Mouse (Mus musculus) limb, embryonic 11.5 days (tissue): ENCODE measurements around the gene Lpp. TPM values are rescaled to one million over a fixed set of nuclear protein-coding genes. Genes with fewer than 3 reads are reported as not detected.

Source experiments
- ATAC-seq: fragments of 200-750 bp; cut with Nextera tagmentation; 2 replicates; pipeline ENCODE4 v1.8.0; 2017; ENCODE audit warnings: low read depth; ENCODE audit not compliant: insufficient number of reproducible peaks, low FRiP score, low TSS enrichment
- DNase-seq: peaks from one replicate; pipeline ENCODE4 v3.0.0-alpha.2; 2015; ENCODE audit warnings: low spot score
- H3K27ac ChIP-seq: fragments of 300-500 bp; sonication (generic); replicated peaks from 2 replicates; pipeline ENCODE4 v1.5.1; 2014; ENCODE audit warnings: low read depth, mild to moderate bottlenecking, low read length
- H3K27me3 ChIP-seq: fragments of 300-500 bp; sonication (generic); 2 replicates; pipeline ENCODE4 v1.6.1; 2014; ENCODE audit warnings: mild to moderate bottlenecking, low read length, mixed read lengths; ENCODE audit not compliant: control insufficient read depth, insufficient read depth
- H3K36me3 ChIP-seq: fragments of 300-500 bp; sonication (generic); 2 replicates; pipeline ENCODE4 v1.6.1; 2014; ENCODE audit warnings: mild to moderate bottlenecking, low read length, moderate library complexity, mixed read lengths; ENCODE audit not compliant: control insufficient read depth, insufficient read depth
- H3K4me1 ChIP-seq: fragments of 300-500 bp; sonication (generic); 2 replicates; pipeline ENCODE4 v1.6.1; 2014; ENCODE audit warnings: low read length, mixed read lengths; ENCODE audit not compliant: control insufficient read depth, insufficient read depth
- H3K4me2 ChIP-seq: fragments of 300-500 bp; sonication (generic); 2 replicates; pipeline ENCODE4 v1.6.1; 2014; ENCODE audit warnings: low read depth, mild to moderate bottlenecking, moderate library complexity; ENCODE audit not compliant: severe bottlenecking
- H3K4me3 ChIP-seq: fragments of 300-500 bp; sonication (generic); 2 replicates; pipeline ENCODE4 v1.5.1; 2014; ENCODE audit warnings: low read depth, low read length
- H3K9ac ChIP-seq: fragments of 300-500 bp; sonication (generic); 2 replicates; pipeline ENCODE4 v1.6.1; 2014; ENCODE audit warnings: mild to moderate bottlenecking, low read length
- H3K9me3 ChIP-seq: fragments of 300-500 bp; sonication (generic); 2 replicates; pipeline ENCODE4 v1.6.1; 2016; ENCODE audit warnings: low read length; ENCODE audit not compliant: control insufficient read depth
- WGBS: fragments of 180-500 bp; shearing (Covaris S2); extraction: QIAGEN DNeasy Blood & Tissue Kit; methylation state at CpG from one replicate; pipeline ENCODE4 v1.1.7; 2014; 5-methylcytosine and 5-hydroxymethylcytosine counted together
- polyA plus RNA-seq: library from polyadenylated mRNA; unstranded; fragments of >200 nt; fragmentation: Nextera tagmentation; extraction: Ambion mirVana; gene quantifications from 2 replicates; pipeline ENCODE4 v1.2.1, GENCODE M21; 2014

The Lpp gene
- polyA plus RNA-seq, 1 experiment from 2014 or later = 38.2 TPM

GRCm38 (mm10) chr16:24576999-24577398, 183.7 kb downstream of the Lpp start:
- Histone ChIP-seq H3K4me1 (0 out of 2 replicates have a peak, but pooled peaks cover 2% of the 10 kb centered on the region), H3K36me3 (no peaks in the 10 kb centered on the region), H3K4me2 (no peak overlapping the region), H3K9ac (no peak overlapping the region), H3K27ac (no peak overlapping the region), H3K27me3 (no peaks in the 10 kb centered on the region), H3K9me3 (no peaks in the 10 kb centered on the region), H3K4me3 (no peak overlapping the region)
- 91% methylated on average over 2 of the region's 2 CpGs for WGBS
- DNase-seq (no peak), ATAC-seq (no peak)

GRCm38 (mm10) chr16:24577798-24578197, 184.5 kb downstream of the Lpp start:
- Histone ChIP-seq H3K9me3 (no peaks in the 10 kb centered on the region), H3K27me3 (no peaks in the 10 kb centered on the region), H3K27ac (no peak overlapping the region), H3K4me2 (no peak overlapping the region), H3K36me3 (no peaks in the 10 kb centered on the region), H3K9ac (no peak overlapping the region), H3K4me1 (0 out of 2 replicates have a peak, but pooled peaks cover 2% of the 10 kb centered on the region), H3K4me3 (no peak overlapping the region)
- 82% methylated on average over 2 of the region's 2 CpGs for WGBS
- no peak for ATAC-seq
- no peak for DNase-seq

- no peaks in the 10 kb centered on the region for H3K36me3 ChIP-seq
- no peak overlapping the region for H3K4me2 ChIP-seq
- H3K27me3 ChIP-seq = no peaks in the 10 kb centered on the region
- no peaks in the 10 kb centered on the region for H3K9me3 ChIP-seq
- peak; percentile 17 for DNase-seq
- no peak for ATAC-seq
- 95% methylated on average over 2 of the region's 2 CpGs for WGBS
- no peak overlapping the region for H3K9ac ChIP-seq
- H3K27ac ChIP-seq = no peak overlapping the region
- H3K4me1 ChIP-seq = no peaks in the 10 kb centered on the region
- H3K4me3 ChIP-seq = no peak overlapping the region
These were observed 189.5 kb downstream of the Lpp start for GRCm38 (mm10) chr16:24582847-24583246.

- WGBS = 88% methylated on average over 4 of the region's 4 CpGs
- Histone ChIP-seq H3K9ac (no peak overlapping the region), H3K27me3 (no peaks in the 10 kb centered on the region), H3K9me3 (no peaks in the 10 kb centered on the region), H3K4me3 (no peak overlapping the region), H3K27ac (no peak overlapping the region), H3K4me2 (no peak overlapping the region), H3K4me1 (no peaks in the 10 kb centered on the region), H3K36me3 (no peaks in the 10 kb centered on the region)
- DNase-seq (no peak), ATAC-seq (no peak)
These were observed 200.2 kb downstream of the Lpp start for GRCm38 (mm10) chr16:24593535-24593934.

- no peak overlapping the region for H3K4me2 ChIP-seq
- no peak overlapping the region for H3K27ac ChIP-seq
- no peaks in the 10 kb centered on the region for H3K27me3 ChIP-seq
- H3K9me3 ChIP-seq = no peaks in the 10 kb centered on the region
- H3K36me3 ChIP-seq = no peaks in the 10 kb centered on the region
- ATAC-seq (no peak), DNase-seq (no peak)
- H3K9ac ChIP-seq = no peak overlapping the region
- no peaks in the 10 kb centered on the region for H3K4me1 ChIP-seq
- no peak overlapping the region for H3K4me3 ChIP-seq
- WGBS = 94% methylated on average over 5 of the region's 5 CpGs
These were observed 201.2 kb downstream of the Lpp start for GRCm38 (mm10) chr16:24594508-24594907.

- no peak overlapping the region for H3K4me3 ChIP-seq
- no peaks in the 10 kb centered on the region for H3K36me3 ChIP-seq
- H3K27ac ChIP-seq = no peak overlapping the region
- ATAC-seq (no peak), DNase-seq (no peak)
- no peaks in the 10 kb centered on the region for H3K4me1 ChIP-seq
- H3K4me2 ChIP-seq = no peak overlapping the region
- no peaks in the 10 kb centered on the region for H3K27me3 ChIP-seq
- H3K9me3 ChIP-seq = no peaks in the 10 kb centered on the region
- H3K9ac ChIP-seq = no peak overlapping the region
These were observed 202.2 kb downstream of the Lpp start for GRCm38 (mm10) chr16:24595493-24595892.

GRCm38 (mm10) chr16:24598567-24598966, 205.3 kb downstream of the Lpp start:
- no peak for ATAC-seq
- Histone ChIP-seq H3K36me3 (no peaks in the 10 kb centered on the region), H3K4me2 (no peak overlapping the region), H3K27me3 (no peaks in the 10 kb centered on the region), H3K4me1 (no peaks in the 10 kb centered on the region), H3K27ac (no peak overlapping the region), H3K4me3 (no peak overlapping the region), H3K9ac (no peak overlapping the region), H3K9me3 (no peaks in the 10 kb centered on the region)
- no peak for DNase-seq
- WGBS = 32% methylated on average over 7 of the region's 7 CpGs

GRCm38 (mm10) chr16:24599766-24600165, 206.5 kb downstream of the Lpp start:
- Histone ChIP-seq H3K4me3 (no peak overlapping the region), H3K9me3 (no peaks in the 10 kb centered on the region), H3K4me2 (no peak overlapping the region), H3K9ac (no peak overlapping the region), H3K27me3 (no peaks in the 10 kb centered on the region), H3K36me3 (no peaks in the 10 kb centered on the region), H3K4me1 (no peaks in the 10 kb centered on the region), H3K27ac (no peak overlapping the region)
- 72% methylated on average over 7 of the region's 7 CpGs for WGBS
- DNase-seq (no peak), ATAC-seq (no peak)

- Histone ChIP-seq H3K36me3 (no peaks in the 10 kb centered on the region), H3K4me2 (no peak overlapping the region), H3K27me3 (no peaks in the 10 kb centered on the region), H3K9ac (no peak overlapping the region), H3K4me3 (no peak overlapping the region), H3K9me3 (no peaks in the 10 kb centered on the region), H3K27ac (no peak overlapping the region), H3K4me1 (no peaks in the 10 kb centered on the region)
- no peak for ATAC-seq
- 86% methylated on average over 14 of the region's 14 CpGs for WGBS
- DNase-seq = no peak
These were observed 207.1 kb downstream of the Lpp start for GRCm38 (mm10) chr16:24600260-24600948.
